Mouse (Mus musculus) heart, embryonic 13.5 days (tissue): ENCODE data around the gene Muc5ac. TPM values are rescaled to one million over a fixed set of nuclear protein-coding genes. Genes with fewer than 3 reads are reported as not detected.

Source experiments
- ATAC-seq: fragments of 200-750 bp; cut with Nextera tagmentation; 2 replicates; pipeline ENCODE4 v1.8.0; 2017; ENCODE audit warnings: moderate TSS enrichment; ENCODE audit not compliant: insufficient number of reproducible peaks, low FRiP score, low TSS enrichment; ENCODE audit errors: extremely low read depth
- H3K27ac ChIP-seq: fragments of 300-500 bp; sonication (generic); replicated peaks from 2 replicates; pipeline ENCODE4 v1.5.1; 2015; ENCODE audit warnings: moderate library complexity, mild to moderate bottlenecking, inconsistent platforms
- H3K27me3 ChIP-seq: fragments of 300-500 bp; sonication (generic); replicated peaks from 2 replicates; pipeline ENCODE4 v1.6.1; 2015; ENCODE audit warnings: mild to moderate bottlenecking, inconsistent platforms
- H3K36me3 ChIP-seq: fragments of 300-500 bp; sonication (generic); 2 replicates; pipeline ENCODE4 v1.6.1; 2015; ENCODE audit warnings: mild to moderate bottlenecking, inconsistent platforms
- H3K4me1 ChIP-seq: fragments of 300-500 bp; sonication (generic); 2 replicates; pipeline ENCODE4 v1.6.1; 2015; ENCODE audit warnings: inconsistent platforms
- H3K4me2 ChIP-seq: fragments of 300-500 bp; sonication (generic); 2 replicates; pipeline ENCODE4 v1.6.1; 2015; ENCODE audit warnings: inconsistent platforms, mild to moderate bottlenecking, moderate library complexity
- H3K4me3 ChIP-seq: fragments of 300-500 bp; sonication (generic); 2 replicates; pipeline ENCODE4 v1.5.1; 2015; ENCODE audit warnings: moderate library complexity, mild to moderate bottlenecking, inconsistent platforms
- H3K9ac ChIP-seq: fragments of 300-500 bp; sonication (generic); 2 replicates; pipeline ENCODE4 v1.6.1; 2015; ENCODE audit warnings: inconsistent platforms, mild to moderate bottlenecking, moderate library complexity
- H3K9me3 ChIP-seq: fragments of 300-500 bp; sonication (generic); 2 replicates; pipeline ENCODE4 v1.6.1; 2016; ENCODE audit warnings: inconsistent platforms
- WGBS: fragments of 180-500 bp; shearing (Covaris S2); methylation state at CpG from one replicate; pipeline ENCODE4 v1.1.7; 2015; ENCODE audit warnings: mixed read lengths; 5-methylcytosine and 5-hydroxymethylcytosine counted together
- polyA plus RNA-seq: library from polyadenylated mRNA; unstranded; fragments of >200 nt; fragmentation: Nextera tagmentation; extraction: Ambion mirVana; gene quantifications from 2 replicates; pipeline ENCODE4 v1.2.1, GENCODE M21; 2015

Muc5ac gene
- 0.01 TPM in 1 of 2 replicates, not detected in the other for polyA plus RNA-seq

GRCm38 (mm10) chr7:141788677-141789452 is at the start of gene Muc5ac:
Gene Muc5ac (plus strand): TSS chr7:141788972.
- 72% methylated on average over 6 of the region's 6 CpGs for WGBS

GRCm38 (mm10) chr7:141747451-141748100 is 41.2 kb upstream of the Muc5ac start:
- H3K4me1 ChIP-seq = no peaks in the 10 kb centered on the region
- no peak overlapping the region for H3K4me3 ChIP-seq
- no peaks in the 10 kb centered on the region for H3K36me3 ChIP-seq

More at GRCm38 (mm10) chr7:141788677-141789452, at the start of gene Muc5ac:
- Histone ChIP-seq H3K9me3 (no peaks in the 10 kb centered on the region), H3K36me3 (no peaks in the 10 kb centered on the region), H3K27me3 (peaks cover 14% of the 10 kb centered on the region; the same call in 1 of the 2 replicates), H3K9ac (no peak within 1 kb of the TSS), H3K4me3 (no peak within 1 kb of the TSS), H3K27ac (no peak within 1 kb of the TSS), H3K4me1 (no peaks in the 10 kb centered on the region), H3K4me2 (no peak within 1 kb of the TSS)
- ATAC-seq = no peak

GRCm38 (mm10) chr7:141752513-141752912 is 36.3 kb upstream of the Muc5ac start:
- Histone ChIP-seq H3K4me3 (no peak overlapping the region), H3K4me2 (no peak overlapping the region), H3K9ac (no peak overlapping the region), H3K9me3 (no peaks in the 10 kb centered on the region), H3K27ac (no peak overlapping the region), H3K4me1 (no peaks in the 10 kb centered on the region), H3K27me3 (peaks cover 32% of the 10 kb centered on the region; the same call in 1 of the 2 replicates), H3K36me3 (no peaks in the 10 kb centered on the region)
- no peak for ATAC-seq
- WGBS = 73% methylated on average over 6 of the region's 6 CpGs

More at GRCm38 (mm10) chr7:141747451-141748100, 41.2 kb upstream of the Muc5ac start:
- 0 out of 2 replicates have a peak, but pooled peaks cover 3% of the 10 kb centered on the region for H3K27me3 ChIP-seq
- H3K9ac ChIP-seq = no peak overlapping the region
- WGBS = 72% methylated on average over 7 of the region's 7 CpGs
- H3K9me3 ChIP-seq = no peaks in the 10 kb centered on the region
- ATAC-seq = no peak
- no peak overlapping the region for H3K27ac ChIP-seq
- H3K4me2 ChIP-seq = no peak overlapping the region

GRCm38 (mm10) chr7:141755831-141756230 is 32.9 kb upstream of the Muc5ac start:
- Histone ChIP-seq H3K9ac (no peak overlapping the region), H3K4me1 (no peaks in the 10 kb centered on the region), H3K9me3 (no peaks in the 10 kb centered on the region), H3K27ac (no peak overlapping the region), H3K4me2 (no peak overlapping the region), H3K27me3 (peaks cover 32% of the 10 kb centered on the region; the same call in 1 of the 2 replicates), H3K36me3 (no peaks in the 10 kb centered on the region), H3K4me3 (no peak overlapping the region)
- WGBS = 53% methylated on average over 4 of the region's 4 CpGs
- no peak for ATAC-seq

GRCm38 (mm10) chr7:141758291-141758690 is 30.5 kb upstream of the Muc5ac start:
- no peak for ATAC-seq
- Histone ChIP-seq H3K9ac (no peak overlapping the region), H3K36me3 (no peaks in the 10 kb centered on the region), H3K27me3 (peaks cover 28% of the 10 kb centered on the region; the same call in 1 of the 2 replicates), H3K4me1 (no peaks in the 10 kb centered on the region), H3K4me3 (no peak overlapping the region), H3K27ac (no peak overlapping the region), H3K9me3 (no peaks in the 10 kb centered on the region), H3K4me2 (no peak overlapping the region)
- 58% methylated on average over 4 of the region's 4 CpGs for WGBS

- Histone ChIP-seq H3K4me2 (no peak overlapping the region), H3K9ac (no peak overlapping the region), H3K4me3 (no peak overlapping the region), H3K27ac (no peak overlapping the region), H3K36me3 (no peaks in the 10 kb centered on the region), H3K9me3 (no peaks in the 10 kb centered on the region), H3K27me3 (peaks cover 8% of the 10 kb centered on the region; the same call in 1 of the 2 replicates), H3K4me1 (peaks cover 17% of the 10 kb centered on the region)
- WGBS = 82% methylated on average over 3 of the region's 3 CpGs
- no peak for ATAC-seq
These were observed 18.3 kb upstream of the Muc5ac start for GRCm38 (mm10) chr7:141770521-141770920.

- no peak overlapping the region for H3K4me2 ChIP-seq
- no peaks in the 10 kb centered on the region for H3K36me3 ChIP-seq
- H3K27me3 ChIP-seq = peaks cover 9% of the 10 kb centered on the region; the same call in 1 of the 2 replicates
- no peaks in the 10 kb centered on the region for H3K9me3 ChIP-seq
- H3K4me3 ChIP-seq = no peak overlapping the region
- H3K4me1 ChIP-seq = peaks cover 17% of the 10 kb centered on the region
- H3K27ac ChIP-seq = no peak overlapping the region
- no peak for ATAC-seq
- 35% methylated on average over 8 of the region's 8 CpGs for WGBS
- no peak overlapping the region for H3K9ac ChIP-seq
These were observed 17.8 kb upstream of the Muc5ac start for GRCm38 (mm10) chr7:141770988-141771387.

GRCm38 (mm10) chr7:141772058-141772557 is 16.7 kb upstream of the Muc5ac start:
- Histone ChIP-seq H3K9me3 (no peaks in the 10 kb centered on the region), H3K27ac (no peak overlapping the region), H3K4me1 (peaks cover 17% of the 10 kb centered on the region), H3K4me2 (no peak overlapping the region), H3K27me3 (peaks cover 11% of the 10 kb centered on the region; the same call in 1 of the 2 replicates), H3K4me3 (no peak overlapping the region), H3K9ac (no peak overlapping the region), H3K36me3 (no peaks in the 10 kb centered on the region)
- ATAC-seq = no peak
- 67% methylated on average over 1 of the region's 1 CpGs for WGBS

- no peaks in the 10 kb centered on the region for H3K9me3 ChIP-seq
- no peak for ATAC-seq
- 44% methylated on average over 2 of the region's 2 CpGs for WGBS
- no peak overlapping the region for H3K27ac ChIP-seq
- peaks cover 17% of the 10 kb centered on the region for H3K4me1 ChIP-seq
- H3K4me3 ChIP-seq = no peak overlapping the region
- H3K36me3 ChIP-seq = no peaks in the 10 kb centered on the region
- no peak overlapping the region for H3K4me2 ChIP-seq
- H3K27me3 ChIP-seq = peaks cover 24% of the 10 kb centered on the region; the same call in 1 of the 2 replicates
- no peak overlapping the region for H3K9ac ChIP-seq
These were observed 13.9 kb upstream of the Muc5ac start for GRCm38 (mm10) chr7:141774855-141775254.

- H3K27ac ChIP-seq = no peak overlapping the region
- no peak overlapping the region for H3K4me2 ChIP-seq
- H3K9me3 ChIP-seq = no peaks in the 10 kb centered on the region
- H3K4me3 ChIP-seq = no peak overlapping the region
- WGBS = 77% methylated on average over 5 of the region's 5 CpGs
- H3K4me1 ChIP-seq = peaks cover 12% of the 10 kb centered on the region
- H3K9ac ChIP-seq = no peak overlapping the region
- no peak for ATAC-seq
- no peaks in the 10 kb centered on the region for H3K36me3 ChIP-seq
- peaks cover 24% of the 10 kb centered on the region; the same call in 1 of the 2 replicates for H3K27me3 ChIP-seq
These were observed 12.6 kb upstream of the Muc5ac start for GRCm38 (mm10) chr7:141776199-141776598.

- no peak overlapping the region for H3K27ac ChIP-seq
These were observed 5.5 kb downstream of the Muc5ac start for GRCm38 (mm10) chr7:141794251-141794650.

More at GRCm38 (mm10) chr7:141794251-141794650, 5.5 kb downstream of the Muc5ac start:
- ATAC-seq = no peak
- peaks cover 25% of the 10 kb centered on the region for H3K9me3 ChIP-seq
- H3K4me2 ChIP-seq = no peak overlapping the region
- H3K36me3 ChIP-seq = no peaks in the 10 kb centered on the region
- H3K9ac ChIP-seq = no peak overlapping the region
- WGBS = 90% methylated on average over 1 of the region's 1 CpGs
- no peaks in the 10 kb centered on the region for H3K4me1 ChIP-seq
- peaks cover 12% of the 10 kb centered on the region; the same call in 1 of the 2 replicates for H3K27me3 ChIP-seq
- H3K4me3 ChIP-seq = no peak overlapping the region
